Mouse (Mus musculus) brain, embryonic 14.5 days (tissue): ENCODE measurements around the gene Rnf145. TPM values are rescaled to one million over a fixed set of nuclear protein-coding genes. Genes with fewer than 3 reads are reported as not detected.

Source experiments
- DNase-seq: peaks from one replicate; pipeline ENCODE4 v3.0.0-alpha.2; 2011; ENCODE audit warnings: low read depth
- CTCF ChIP-seq: fragments of 200-500 bp; IDR thresholded peaks from 2 replicates; pipeline ENCODE4 v1.5.1; 2012; ENCODE audit warnings: inconsistent platforms, mild to moderate bottlenecking, moderate library complexity, borderline replicate concordance; ENCODE audit not compliant: insufficient read depth, insufficient read length; ENCODE audit errors: extremely low read depth
- POLR2A ChIP-seq: fragments of 200-500 bp; IDR thresholded peaks from 2 replicates; pipeline ENCODE4 v1.6.1; 2012; ENCODE audit warnings: mild to moderate bottlenecking, inconsistent platforms, borderline replicate concordance; ENCODE audit not compliant: poor library complexity, insufficient read depth, insufficient read length, severe bottlenecking; ENCODE audit errors: extremely low read depth
- polyA plus RNA-seq: library from polyadenylated mRNA; depleted of rRNA; stranded (reverse); fragments of >200 nt; gene quantifications from 2 replicates; pipeline ENCODE4 v1.2.3, GENCODE M21; 2012; rRNA removed

Gene Rnf145
- 179 and 193 TPM in 2 replicates for polyA plus RNA-seq

GRCm38 (mm10) chr11:44518281-44519095 lies at the start of gene Rnf145:
TSS of gene Rnf145 (plus strand) at chr11:44518964.
- peak; percentile 80 for DNase-seq
- TF ChIP-seq CTCF = no peak
- peak; percentile 96 for TF ChIP-seq POLR2A

GRCm38 (mm10) chr11:44469646-44470431 lies 48.9 kb upstream of the Rnf145 start:
- DNase-seq = no peak
- no peak for TF ChIP-seq CTCF
- no peak for TF ChIP-seq POLR2A

GRCm38 (mm10) chr11:44470432-44471336 lies 48.1 kb upstream of the Rnf145 start, which contains the start of gene Ublcp1:
TSS of gene Ublcp1 (minus strand) at chr11:44470498.
- TF ChIP-seq CTCF = no peak
- TF ChIP-seq POLR2A = peak; percentile 46; the same call in 1 of the 2 replicates
- DNase-seq = peak; percentile 97

- no peak for TF ChIP-seq CTCF
- TF ChIP-seq POLR2A = no peak
- DNase-seq = no peak
These were observed 47.3 kb upstream of the Rnf145 start for GRCm38 (mm10) chr11:44471337-44471995.

GRCm38 (mm10) chr11:44475467-44475866 lies 43.3 kb upstream of the Rnf145 start:
- no peak for TF ChIP-seq CTCF
- no peak for TF ChIP-seq POLR2A
- DNase-seq = no peak

- TF ChIP-seq POLR2A (no peak), CTCF (no peak)
- DNase-seq = no peak
These were observed 42.3 kb upstream of the Rnf145 start for GRCm38 (mm10) chr11:44476445-44476844.

- TF ChIP-seq CTCF = no peak
- no peak for TF ChIP-seq POLR2A
- DNase-seq = no peak
These were observed 40.4 kb upstream of the Rnf145 start for GRCm38 (mm10) chr11:44478382-44478781.

GRCm38 (mm10) chr11:44480246-44480645 lies 38.5 kb upstream of the Rnf145 start:
- TF ChIP-seq CTCF = no peak
- TF ChIP-seq POLR2A = no peak
- DNase-seq = no peak

- DNase-seq = no peak
- TF ChIP-seq CTCF = no peak
- TF ChIP-seq POLR2A = no peak
These were observed 33.6 kb upstream of the Rnf145 start for GRCm38 (mm10) chr11:44485089-44485736.

GRCm38 (mm10) chr11:44489117-44489516 lies 29.6 kb upstream of the Rnf145 start:
- no peak for DNase-seq
- no peak for TF ChIP-seq CTCF
- no peak for TF ChIP-seq POLR2A
